Mouse (Mus musculus): ENCODE measurements around the gene Ap3s2.

DNA sequence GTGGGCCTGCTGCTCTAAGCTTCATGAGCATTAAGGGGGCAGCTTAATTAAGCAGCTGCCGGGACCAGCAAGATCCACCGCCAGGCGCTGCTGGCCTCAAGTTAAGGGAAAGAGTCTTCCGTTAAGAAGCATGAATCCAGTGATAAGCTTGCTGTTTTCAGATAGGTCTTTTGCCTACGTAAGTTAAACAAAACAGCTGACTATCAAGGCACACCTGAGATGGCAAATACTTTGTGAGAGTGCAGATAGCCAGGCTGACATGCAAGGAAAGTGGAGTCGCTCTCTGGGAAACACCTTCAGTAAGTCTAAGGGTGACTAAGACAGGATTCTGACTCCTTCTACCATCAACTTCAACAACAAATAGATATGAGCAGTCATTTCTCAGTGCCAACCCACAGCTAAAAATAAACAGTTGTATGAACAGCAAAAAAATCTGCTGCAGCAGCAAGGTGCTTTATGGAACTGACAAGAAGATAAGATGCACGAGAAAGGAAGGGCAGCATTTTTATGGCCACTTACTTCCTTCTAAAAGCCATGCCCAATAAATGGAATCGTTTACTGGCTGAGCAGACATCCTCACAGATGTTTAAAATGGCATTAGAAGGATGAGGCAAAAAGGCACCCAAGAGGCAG, 17.2 kb downstream of the Ap3s2 start:
- TF ChIP-seq MYB (IDR thresholded peaks at IDR 0.05; ENCODE audit: low read depth, low read length) (peak; percentile 75), SIN3A (IDR thresholded peaks at IDR 0.05; ENCODE audit: low read length) (peak; percentile 88), CTCF (IDR thresholded peaks at IDR 0.05 in 2 of 3, conservative IDR thresholded peaks at IDR 0.05 in 1 of 3; ENCODE audit: control insufficient read depth in 1 of 3, insufficient read depth in 1 of 3, low read depth in 2 of 3, low read length in 3 of 3, poor library complexity in 1 of 3, severe bottlenecking in 1 of 3) (no peak), JUND (IDR thresholded peaks at IDR 0.05; ENCODE audit: low read depth, low read length) (no peak), POLR2A (IDR thresholded peaks at IDR 0.05; ENCODE audit: control insufficient read depth in 1 of 2, insufficient read depth in 1 of 2, low read depth in 1 of 2, low read length in 2 of 2, poor library complexity in 1 of 2) (no peak), ZNF384 (IDR thresholded peaks at IDR 0.05; ENCODE audit: low read depth, low read length) (peak; percentile 71), MYC (IDR thresholded peaks at IDR 0.05; ENCODE audit: low read depth, low read length) (0 out of 2 replicates have a peak, but pooled peaks have one; percentile 49), RCOR1 (IDR thresholded peaks at IDR 0.05; ENCODE audit: low read depth, low read length) (peak; percentile 58), EP300 (IDR thresholded peaks at IDR 0.05; ENCODE audit: low read depth in 1 of 2, low read length in 2 of 2) (peak; percentile 55 to 80), MAZ (IDR thresholded peaks at IDR 0.05; ENCODE audit: low read depth, low read length) (peak; percentile 71), BHLHE40 (IDR thresholded peaks at IDR 0.05; ENCODE audit: borderline replicate concordance, low read depth, low read length) (peak; percentile 75; the same call in 1 of the 2 replicates), UBTF (IDR thresholded peaks at IDR 0.05; ENCODE audit: borderline replicate concordance, insufficient read depth, low read depth, low read length) (no peak)

Measured in MEL (cell line).